Comparison of ENCODE assay signal across 21 mouse cellular contexts in genomic region chr10:25539771-25540168, GRCm38 (mm10). TPM values are rescaled to one million over a fixed set of nuclear protein-coding genes. Genes with fewer than 3 reads are reported as not detected.
DNase-seq lines count a peak whose midpoint lies in the region; ATAC-seq and TF ChIP-seq lines count a peak whose summit lies in the region.
"Had no signal": no experiment of that assay in that cellular context is flagged by ENCODE, and none has a peak within 500 bp of the region (broad histone marks: within the 10 kb centered on the region; RNA-seq: fewer than 3 reads in every experiment).

No protein-coding gene starts in this region.

- TF ChIP-seq CTCF in left cerebral cortex, adult 2 months (IDR thresholded peaks at IDR 0.05), result no peak; the same call in 1 of the 2 replicates
- TF ChIP-seq CTCF in small intestine, adult 2 months (IDR thresholded peaks at IDR 0.05; ENCODE audit: extremely low read depth, insufficient read length, insufficient replicate concordance, low read depth, low read length), result no peak

- no peak overlapping the region for H3K9ac ChIP-seq in heart, embryonic 13.5 days
- H3K9ac ChIP-seq in intestine, embryonic 16.5 days (ENCODE audit: low read depth, low read length), result no peak overlapping the region
- H3K9ac ChIP-seq in neural tube, embryonic 15.5 days (replicated peaks), result no peak overlapping the region
- H3K9ac ChIP-seq: lung, embryonic 14.5 days; midbrain, embryonic 13.5 days had no signal

- H3K9me3 ChIP-seq in heart, embryonic 13.5 days, result no peaks in the 10 kb centered on the region
- no peaks in the 10 kb centered on the region for H3K9me3 ChIP-seq in intestine, embryonic 16.5 days (ENCODE audit: control insufficient read depth, low read length)
- no peaks in the 10 kb centered on the region for H3K9me3 ChIP-seq in neural tube, embryonic 15.5 days (replicated peaks)
- H3K9me3 ChIP-seq: midbrain, embryonic 13.5 days had no signal

- H3K27ac ChIP-seq in left cerebral cortex, adult 2 months, result 0 out of 2 replicates have a peak overlapping the region, but pooled peaks have one; percentile 20
- peak overlapping the region; percentile 70 for H3K27ac ChIP-seq in heart, embryonic 13.5 days (replicated peaks)
- peak overlapping the region; percentile 73 for H3K27ac ChIP-seq in intestine, embryonic 16.5 days (ENCODE audit: low read length)
- H3K27ac ChIP-seq in small intestine, adult 2 months (ENCODE audit: insufficient read depth, low read depth, low read length), result peak overlapping the region; percentile 85
- H3K27ac ChIP-seq in neural tube, embryonic 15.5 days (replicated peaks), result no peak overlapping the region
- H3K27ac ChIP-seq: hindbrain, postnatal 0 days; macrophage; midbrain, embryonic 13.5 days had no signal

- intact Hi-C loops in left cerebral cortex, adult 2 months (cut with DNase I), result loop anchor here (2.0 to 5.0 kb wide), 2 partner anchors 539 to 603 kb away; partner anchors contain the start of genes Gm9767 and Tmem200a
- intact Hi-C loops in left cerebral cortex, postnatal 36 days (cut with DNase I), result loop anchor here (5.0 kb wide), 1 partner anchor 598 kb away; no protein-coding TSS in a partner anchor

- peak overlapping the region; percentile 44 for H3K4me2 ChIP-seq in heart, embryonic 13.5 days
- peak overlapping the region; percentile 4; the same call in 1 of the 2 replicates for H3K4me2 ChIP-seq in intestine, embryonic 16.5 days (ENCODE audit: low read depth, low read length)
- H3K4me2 ChIP-seq in neural tube, embryonic 15.5 days, result no peak overlapping the region
- H3K4me2 ChIP-seq: lung, embryonic 14.5 days; midbrain, embryonic 13.5 days had no signal

- no peak for ATAC-seq in heart, embryonic 13.5 days (ENCODE audit: extremely low read depth, insufficient number of reproducible peaks, low FRiP score, low TSS enrichment)
- ATAC-seq in intestine, embryonic 16.5 days, result peak; percentile 78
- no peak for ATAC-seq in activated CD4-positive, CD25-positive, alpha-beta regulatory T cell, adult 4 months
- ATAC-seq in neural tube, embryonic 15.5 days (ENCODE audit: low FRiP score), result no peak
- no peak for ATAC-seq in monocyte, adult 5-6 weeks (replicated peaks; ENCODE audit: insufficient number of reproducible peaks, low FRiP score, low TSS enrichment, poor library complexity, severe bottlenecking)
- ATAC-seq: midbrain, embryonic 13.5 days had no signal

- H3K4me1 ChIP-seq in heart, embryonic 13.5 days, result peaks cover 12% of the 10 kb centered on the region; the same call in 1 of the 2 replicates
- no peaks in the 10 kb centered on the region for H3K4me1 ChIP-seq in intestine, embryonic 16.5 days (ENCODE audit: control insufficient read depth, insufficient read depth, low read length)
- H3K4me1 ChIP-seq in small intestine, adult 2 months (ENCODE audit: control insufficient read depth, insufficient read depth, insufficient read length, low read length), result peaks cover 14% of the 10 kb centered on the region
- H3K4me1 ChIP-seq in neural tube, embryonic 15.5 days, result no peaks in the 10 kb centered on the region
- H3K4me1 ChIP-seq: midbrain, embryonic 13.5 days had no signal

- 43% methylated on average over 6 of the region's 6 CpGs for WGBS in heart, embryonic 13.5 days
- WGBS in intestine, embryonic 16.5 days, result 52% methylated on average over 6 of the region's 6 CpGs
- 32% methylated on average over 6 of the region's 6 CpGs for WGBS in small intestine, adult 2 months
- WGBS in neural tube, embryonic 15.5 days, result 87% methylated on average over 6 of the region's 6 CpGs

- no peaks in the 10 kb centered on the region for H3K36me3 ChIP-seq in heart, embryonic 13.5 days
- no peaks in the 10 kb centered on the region for H3K36me3 ChIP-seq in intestine, embryonic 16.5 days (ENCODE audit: control insufficient read depth, insufficient read depth, low read length)
- H3K36me3 ChIP-seq in small intestine, adult 2 months (ENCODE audit: control insufficient read depth, insufficient read depth, low read length), result no peaks in the 10 kb centered on the region
- no peaks in the 10 kb centered on the region for H3K36me3 ChIP-seq in neural tube, embryonic 15.5 days
- H3K36me3 ChIP-seq: midbrain, embryonic 13.5 days had no signal

- H3K27me3 ChIP-seq in heart, embryonic 13.5 days (replicated peaks), result no peaks in the 10 kb centered on the region
- no peaks in the 10 kb centered on the region for H3K27me3 ChIP-seq in intestine, embryonic 16.5 days (replicated peaks; ENCODE audit: control insufficient read depth, insufficient read depth, low read length)
- no peaks in the 10 kb centered on the region for H3K27me3 ChIP-seq in small intestine, adult 2 months (ENCODE audit: control insufficient read depth, insufficient read depth, low read length)
- no peaks in the 10 kb centered on the region for H3K27me3 ChIP-seq in neural tube, embryonic 15.5 days (replicated peaks)
- H3K27me3 ChIP-seq: midbrain, embryonic 13.5 days had no signal

- TF ChIP-seq POLR2A in small intestine, adult 2 months (IDR thresholded peaks at IDR 0.05; ENCODE audit: low read depth, low read length), result no peak

- H3K4me3 ChIP-seq in left cerebral cortex, adult 2 months, result no peak overlapping the region
- H3K4me3 ChIP-seq in heart, embryonic 13.5 days, result no peak overlapping the region
- H3K4me3 ChIP-seq in intestine, embryonic 16.5 days (ENCODE audit: low read length), result no peak overlapping the region
- no peak overlapping the region for H3K4me3 ChIP-seq in small intestine, adult 2 months (ENCODE audit: low read depth, low read length)
- H3K4me3 ChIP-seq in neural tube, embryonic 15.5 days (replicated peaks), result no peak overlapping the region
- H3K4me3 ChIP-seq: midbrain, embryonic 13.5 days had no signal

- no peak for DNase-seq in left cerebral cortex, adult 2 months (ENCODE audit: extremely low spot score in 1 of 2, low spot score in 2 of 2)
- DNase-seq in left cerebral cortex, postnatal 36 days (ENCODE audit: low spot score in 2 of 2), result no peak
- DNase-seq: cerebellum, adult 11 months; thymus, adult 2 months had no signal

RNA-seq across cellular contexts. Expression of gene Smlr1, which starts 3.7 kb away (rescaled TPM):
- not detected for total RNA-seq in left cerebral cortex, adult 2 months (2021)
- total RNA-seq in left cerebral cortex, postnatal 36 days (2021), result not detected
- not detected in 2 replicates for polyA plus RNA-seq in heart, embryonic 13.5 days (2015; fragmentation: Nextera tagmentation; extraction: Ambion mirVana)
- polyA plus RNA-seq in intestine, embryonic 16.5 days (2015; fragmentation: Nextera tagmentation; extraction: Ambion mirVana), result 22.0 and 35.6 TPM in 2 replicates
- polyA plus RNA-seq in small intestine, adult 2 months (2012; rRNA removed), result 27.1 and 58.7 TPM in 2 replicates
- not detected for polyA plus RNA-seq in activated CD4-positive, CD25-positive, alpha-beta regulatory T cell, adult 4 months (2017; shearing (Covaris generic))
- polyA plus RNA-seq in neural tube, embryonic 15.5 days (2015; fragmentation: Nextera tagmentation; extraction: Ambion mirVana), result not detected in 2 replicates
- not detected in 3 replicates for total RNA-seq in monocyte, adult 5-6 weeks (2017)
- total RNA-seq: adrenal gland, adult 18-20 months; heart, postnatal 36 days; hindbrain, postnatal 0 days; layer of hippocampus, adult 18-20 months; left cerebral cortex, postnatal 25 days had no signal
- polyA plus RNA-seq: C2C12; embryonic facial prominence, embryonic 11.5 days; hindbrain, postnatal 0 days; kidney, embryonic 14.5 days; lung, embryonic 14.5 days; macrophage; midbrain, embryonic 13.5 days; thymus, adult 2 months had no signal

Comparison
In these comparisons a context has a peak if more than half of its experiments do, and no peak if none do; other contexts are left out.
1. RNA of gene Smlr1, which starts 3.7 kb away (polyA plus RNA-seq): 27.1 to 58.7 TPM in small intestine, adult 2 months and 22.0 to 35.6 TPM in intestine, embryonic 16.5 days; not detected in heart, embryonic 13.5 days, not detected in activated CD4-positive, CD25-positive, alpha-beta regulatory T cell, adult 4 months and not detected in neural tube, embryonic 15.5 days; every median in the first group is over 10 times any median in the second.